8 mouse cellular contexts compared by ENCODE assay signal in genomic region chr12:8923125-8923410, GRCm38 (mm10). TPM values are rescaled to one million over a fixed set of nuclear protein-coding genes. Genes with fewer than 3 reads are reported as not detected.
DNase-seq lines count a peak whose midpoint lies in the region; ATAC-seq and TF ChIP-seq lines count a peak whose summit lies in the region.

No protein-coding gene starts in this region.

- peaks cover 42% of the 10 kb centered on the region for H3K36me3 ChIP-seq in heart, adult 2 months (ENCODE audit: control insufficient read depth, insufficient read depth, low read length)
- peaks cover 38% of the 10 kb centered on the region for H3K36me3 ChIP-seq in erythroblast, embryonic 14.5 days (ENCODE audit: control insufficient read depth)
- H3K36me3 ChIP-seq in hindbrain, embryonic 13.5 days: peaks cover 4% of the 10 kb centered on the region; the same call in 1 of the 2 replicates
- H3K36me3 ChIP-seq in stomach, embryonic 16.5 days (ENCODE audit: control insufficient read depth, insufficient read depth, low read length): no peaks in the 10 kb centered on the region

- H3K27ac ChIP-seq in heart, adult 2 months: peak overlapping the region; percentile 99
- H3K27ac ChIP-seq in hindbrain, embryonic 13.5 days: 0 out of 2 replicates have a peak overlapping the region, but pooled peaks have one; percentile 18
- peak overlapping the region; percentile 99 for H3K27ac ChIP-seq in stomach, embryonic 16.5 days (ENCODE audit: low read length)

- peak overlapping the region; percentile 73 for H3K4me3 ChIP-seq in heart, adult 2 months
- H3K4me3 ChIP-seq in erythroblast, embryonic 14.5 days (replicated peaks): peak overlapping the region; percentile 97
- H3K4me3 ChIP-seq in hindbrain, embryonic 13.5 days: peak overlapping the region; percentile 75
- H3K4me3 ChIP-seq in stomach, embryonic 16.5 days (replicated peaks; ENCODE audit: low read length): peak overlapping the region; percentile 69

- peak in 1 of 2 experiments; percentile 26 for DNase-seq in heart, adult 2 months
- no peak for DNase-seq in heart, postnatal 25 days (ENCODE audit: low spot score)
- DNase-seq in adipocyte (ENCODE audit: low spot score): peak; percentile 63
- DNase-seq in lung, postnatal 36 days: peak; percentile 48
- DNase-seq in ovary, postnatal 14 days (ENCODE audit: low spot score): no peak

- H3K27me3 ChIP-seq in heart, adult 2 months (ENCODE audit: control insufficient read depth, insufficient read depth, low read length): no peaks in the 10 kb centered on the region
- no peaks in the 10 kb centered on the region for H3K27me3 ChIP-seq in erythroblast, embryonic 14.5 days (ENCODE audit: control insufficient read depth)
- no peaks in the 10 kb centered on the region for H3K27me3 ChIP-seq in hindbrain, embryonic 13.5 days
- H3K27me3 ChIP-seq in stomach, embryonic 16.5 days (ENCODE audit: control insufficient read depth, insufficient read depth, low read length): no peaks in the 10 kb centered on the region

- H3K4me2 ChIP-seq in hindbrain, embryonic 13.5 days: peak overlapping the region; percentile 82
- peak overlapping the region; percentile 62 for H3K4me2 ChIP-seq in stomach, embryonic 16.5 days (ENCODE audit: low read depth, low read length)

- TF ChIP-seq EP300 in heart, adult 2 months (IDR thresholded peaks at IDR 0.05; ENCODE audit: insufficient read depth, low read depth, low read length): no peak

- H3K79me2 ChIP-seq in heart, adult 2 months (replicated peaks; ENCODE audit: control insufficient read depth, insufficient read depth, low read length): peaks cover 10% of the 10 kb centered on the region

- peak overlapping the region; percentile 90 for H3K9ac ChIP-seq in heart, adult 2 months (ENCODE audit: low read depth, low read length)
- H3K9ac ChIP-seq in hindbrain, embryonic 13.5 days: peak overlapping the region; percentile 90
- H3K9ac ChIP-seq in stomach, embryonic 16.5 days (ENCODE audit: low read length): peak overlapping the region; percentile 79

- no peak for ATAC-seq in hindbrain, embryonic 13.5 days (ENCODE audit: low FRiP score)
- ATAC-seq in stomach, embryonic 16.5 days (ENCODE audit: insufficient read depth, low FRiP score): no peak

- 3% methylated on average over 5 of the region's 5 CpGs for WGBS in heart, adult 2 months
- WGBS in hindbrain, embryonic 13.5 days: 31% methylated on average over 5 of the region's 5 CpGs
- WGBS in stomach, embryonic 16.5 days: 11% methylated on average over 5 of the region's 5 CpGs

- intact Hi-C loops in heart, adult 2 months (cut with DNase I): loop anchor here (5.0 kb wide), 1 partner anchor 49 kb away; the partner anchor contains the start of gene Wdr35
- intact Hi-C loops in heart, postnatal 25 days (cut with DNase I): loop anchor here (2.0 to 5.0 kb wide), 3 partner anchors 14 to 49 kb away; partner anchors contain the start of gene Wdr35

- H3K4me1 ChIP-seq in heart, adult 2 months (ENCODE audit: control insufficient read depth, insufficient read depth, low read length): peaks cover 12% of the 10 kb centered on the region
- peaks cover 38% of the 10 kb centered on the region for H3K4me1 ChIP-seq in erythroblast, embryonic 14.5 days (ENCODE audit: control insufficient read depth)
- H3K4me1 ChIP-seq in hindbrain, embryonic 13.5 days (replicated peaks): peaks cover 32% of the 10 kb centered on the region
- H3K4me1 ChIP-seq in stomach, embryonic 16.5 days (ENCODE audit: control insufficient read depth, insufficient read depth, low read length): peaks cover 34% of the 10 kb centered on the region

- no peak for TF ChIP-seq POLR2A in heart, adult 2 months (IDR thresholded peaks at IDR 0.05; ENCODE audit: insufficient read depth, low read depth, low read length)

- TF ChIP-seq CTCF in heart, adult 2 months (IDR thresholded peaks at IDR 0.05): no peak

- H3K9me3 ChIP-seq in erythroblast, embryonic 14.5 days (ENCODE audit: control insufficient read depth, low read length): no peaks in the 10 kb centered on the region
- H3K9me3 ChIP-seq in hindbrain, embryonic 13.5 days: no peaks in the 10 kb centered on the region
- no peaks in the 10 kb centered on the region for H3K9me3 ChIP-seq in stomach, embryonic 16.5 days (replicated peaks; ENCODE audit: control insufficient read depth, low read length)

RNA-seq across cellular contexts. Expression of gene Laptm4a, which starts 1.6 kb away (rescaled TPM):
- 100 to 1,000 TPM; 366 to 372 TPM for total RNA-seq in heart, adult 2 months (2021)
- 314 and 519 TPM in 2 replicates for polyA plus RNA-seq in heart, adult 2 months (2012; rRNA removed)
- 100 to 1,000 TPM; 332 to 350 TPM for total RNA-seq in heart, postnatal 25 days (2021)
- polyA plus RNA-seq in erythroblast, embryonic 14.5 days (2012): 0.72 and 1.2 TPM in 2 replicates
- polyA plus RNA-seq in hindbrain, embryonic 13.5 days (2015; fragmentation: Nextera tagmentation; extraction: Ambion mirVana): 229 and 244 TPM in 2 replicates
- 358 and 361 TPM in 2 replicates for polyA plus RNA-seq in stomach, embryonic 16.5 days (2015; fragmentation: Nextera tagmentation; extraction: Ambion mirVana)

RNA-seq across cellular contexts. Expression of gene Matn3, which starts 24.7 kb away (rescaled TPM):
- not detected for total RNA-seq in heart, adult 2 months (2021)
- not detected in 2 replicates for polyA plus RNA-seq in heart, adult 2 months (2012; rRNA removed)
- total RNA-seq in heart, postnatal 25 days (2021): not detected
- not detected in 2 replicates for polyA plus RNA-seq in erythroblast, embryonic 14.5 days (2012)
- polyA plus RNA-seq in hindbrain, embryonic 13.5 days (2015; fragmentation: Nextera tagmentation; extraction: Ambion mirVana): 0.22 and 0.71 TPM in 2 replicates
- polyA plus RNA-seq in stomach, embryonic 16.5 days (2015; fragmentation: Nextera tagmentation; extraction: Ambion mirVana): 0.15 and 0.21 TPM in 2 replicates

RNA-seq across cellular contexts. Expression of gene Wdr35, which starts 50.6 kb away (rescaled TPM):
- total RNA-seq in heart, adult 2 months (2021): 1 to 10 TPM; 9.0 to 9.5 TPM
- 3.4 and 5.9 TPM in 2 replicates for polyA plus RNA-seq in heart, adult 2 months (2012; rRNA removed)
- total RNA-seq in heart, postnatal 25 days (2021): 10 to 100 TPM; 12.6 to 12.9 TPM
- 0.01 TPM in 1 of 2 replicates, not detected in the other for polyA plus RNA-seq in erythroblast, embryonic 14.5 days (2012)
- 19.4 and 20.5 TPM in 2 replicates for polyA plus RNA-seq in hindbrain, embryonic 13.5 days (2015; fragmentation: Nextera tagmentation; extraction: Ambion mirVana)
- polyA plus RNA-seq in stomach, embryonic 16.5 days (2015; fragmentation: Nextera tagmentation; extraction: Ambion mirVana): 14.7 and 15.0 TPM in 2 replicates

Comparison
In these comparisons a context has a peak if more than half of its experiments do, and no peak if none do; other contexts are left out.
1. DNase-seq: peak in adipocyte (single experiment) and lung, postnatal 36 days (single experiment); none in heart, postnatal 25 days (single experiment) and ovary, postnatal 14 days (single experiment).
2. H3K27ac ChIP-seq: peak in every context shown above with its lines; median percentile 99 in heart, adult 2 months; 99 in stomach, embryonic 16.5 days; 18 in hindbrain, embryonic 13.5 days.
3. RNA of gene Laptm4a, which starts 1.6 kb away (polyA plus RNA-seq): 358 to 361 TPM in stomach, embryonic 16.5 days, 314 to 519 TPM in heart, adult 2 months and 229 to 244 TPM in hindbrain, embryonic 13.5 days; 0.72 to 1.2 TPM in erythroblast, embryonic 14.5 days; every median in the first group is over 100 times any median in the second.
4. Peak in every context shown above with its lines, with median percentiles within 50 percentile points of each other: H3K4me3 ChIP-seq and H3K9ac ChIP-seq.